Mouse (Mus musculus): Measurements from ENCODE around the gene Trim8.

Trim8 gene

GRCm38 (mm10) chr19:46523131-46523479 lies 21.6 kb downstream of the Trim8 start:
- ATAC-seq (ENCODE audit: low TSS enrichment) = no peak

- peak; percentile 80 for ATAC-seq (ENCODE audit: low TSS enrichment)
These were observed 22.1 kb downstream of the Trim8 start for GRCm38 (mm10) chr19:46523480-46524151.

GRCm38 (mm10) chr19:46524152-46524544 lies 22.6 kb downstream of the Trim8 start:
- no peak for ATAC-seq (ENCODE audit: low TSS enrichment)

GRCm38 (mm10) chr19:46524601-46525321 lies 23.3 kb downstream of the Trim8 start:
- no peak for ATAC-seq (ENCODE audit: low TSS enrichment)

- ATAC-seq (ENCODE audit: low TSS enrichment) = no peak
These were observed 24.5 kb downstream of the Trim8 start for GRCm38 (mm10) chr19:46525691-46526631.

GRCm38 (mm10) chr19:46527632-46528528 lies 26.4 kb downstream of the Trim8 start:
- 0 out of 2 replicates have a peak, but pooled peaks have one; percentile 0 for ATAC-seq (ENCODE audit: low TSS enrichment)

GRCm38 (mm10) chr19:46528529-46529213 lies 27.2 kb downstream of the Trim8 start:
- peak; percentile 35 for ATAC-seq (ENCODE audit: low TSS enrichment)

GRCm38 (mm10) chr19:46529601-46530448 lies 28.3 kb downstream of the Trim8 start:
- no peak for ATAC-seq (ENCODE audit: low TSS enrichment)

GRCm38 (mm10) chr19:46530449-46530990 lies 29.0 kb downstream of the Trim8 start:
- no peak for ATAC-seq (ENCODE audit: low TSS enrichment)

- ATAC-seq (ENCODE audit: low TSS enrichment) = 0 out of 2 replicates have a peak, but pooled peaks have one; percentile 15
These were observed 29.8 kb downstream of the Trim8 start for GRCm38 (mm10) chr19:46531071-46532030.

- ATAC-seq (ENCODE audit: low TSS enrichment) = no peak
These were observed 30.7 kb downstream of the Trim8 start for GRCm38 (mm10) chr19:46532031-46532688.

- ATAC-seq (ENCODE audit: low TSS enrichment) = no peak
These were observed 31.6 kb downstream of the Trim8 start for GRCm38 (mm10) chr19:46533066-46533465.

GRCm38 (mm10) chr19:46533525-46533924 lies 32.0 kb downstream of the Trim8 start:
- no peak for ATAC-seq (ENCODE audit: low TSS enrichment)

- ATAC-seq (ENCODE audit: low TSS enrichment) = no peak
These were observed 33.1 kb downstream of the Trim8 start for GRCm38 (mm10) chr19:46534542-46535098.

GRCm38 (mm10) chr19:46537357-46537756 lies 35.9 kb downstream of the Trim8 start:
- no peak for ATAC-seq (ENCODE audit: low TSS enrichment)

- no peak for ATAC-seq (ENCODE audit: low TSS enrichment)
These were observed 36.7 kb downstream of the Trim8 start for GRCm38 (mm10) chr19:46538213-46538612.

GRCm38 (mm10) chr19:46542750-46543149 lies 41.2 kb downstream of the Trim8 start:
- ATAC-seq (ENCODE audit: low TSS enrichment) = no peak

Measured in frontal cortex, adult (tissue).